Mouse (Mus musculus): ENCODE measurements around the gene Apol7a. TPM values are rescaled to one million over a fixed set of nuclear protein-coding genes. Genes with fewer than 3 reads are reported as not detected.

Gene Apol7a
- polyA plus RNA-seq, 1 experiment from 2014 or later, result not detected

DNA sequence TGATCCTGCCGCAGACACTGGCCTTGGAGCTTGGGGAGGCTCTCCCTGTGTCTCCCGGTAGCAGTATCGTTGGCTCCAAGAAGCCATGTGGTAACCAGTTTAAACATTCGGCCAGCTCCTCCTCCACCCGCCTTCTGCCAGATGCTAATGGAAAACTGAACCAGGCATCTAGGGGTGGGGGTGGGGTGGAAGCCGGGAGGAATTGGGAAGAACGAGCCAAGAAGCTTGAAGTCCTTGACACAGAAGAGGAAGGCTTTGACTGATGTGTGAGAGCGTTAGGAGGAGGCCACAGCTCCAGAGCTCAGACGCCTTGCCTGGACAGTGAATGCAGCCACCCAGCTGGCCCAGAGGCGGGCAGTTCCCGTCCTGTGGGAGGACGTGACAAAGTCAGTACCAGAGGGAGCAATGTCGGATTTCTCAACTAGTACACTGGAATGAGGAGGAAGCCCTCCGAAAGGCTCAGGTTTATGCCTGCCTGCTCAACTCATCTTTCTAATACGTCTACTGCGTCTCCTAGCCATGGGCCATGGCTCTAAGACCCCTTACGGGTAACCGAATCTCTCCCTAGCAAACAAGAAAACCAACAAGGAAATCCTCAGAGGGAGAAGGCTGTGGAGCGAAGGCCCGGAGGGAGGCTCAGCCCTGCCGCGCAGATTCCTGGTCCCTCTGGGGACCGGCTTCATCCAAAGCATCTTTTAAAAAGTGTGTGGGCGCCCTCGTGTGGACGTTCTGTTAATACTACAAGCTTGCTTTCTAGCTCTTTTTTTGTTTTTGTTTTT is 32.0 kb downstream of the Apol7a start:
- Histone ChIP-seq H3K27ac (ENCODE audit: low read depth, low read length) (peak overlapping the region; percentile 47), H3K9me3 (ENCODE audit: control insufficient read depth, low read length) (no peaks in the 10 kb centered on the region), H3K36me3 (ENCODE audit: control insufficient read depth, insufficient read depth, low read length) (no peaks in the 10 kb centered on the region), H3K4me3 (ENCODE audit: low read depth, low read length) (peak overlapping the region; percentile 14; the same call in 1 of the 2 replicates), H3K4me1 (replicated peaks; ENCODE audit: control insufficient read depth, insufficient read depth, low read length) (peaks cover 9% of the 10 kb centered on the region), H3K4me2 (replicated peaks; ENCODE audit: low read depth, low read length) (peak overlapping the region; percentile 34), H3K9ac (ENCODE audit: low read depth, low read length) (peak overlapping the region; percentile 2; the same call in 1 of the 2 replicates), H3K27me3 (ENCODE audit: control insufficient read depth, insufficient read depth, low read length) (no peaks in the 10 kb centered on the region)
- WGBS, result 2% methylated on average over 26 of the region's 26 CpGs
- ATAC-seq (ENCODE audit: low FRiP score) (peak; percentile 57; the same call in 1 of the 2 replicates), DNase-seq (ENCODE audit: low spot score) (peak; percentile 94)

DNA sequence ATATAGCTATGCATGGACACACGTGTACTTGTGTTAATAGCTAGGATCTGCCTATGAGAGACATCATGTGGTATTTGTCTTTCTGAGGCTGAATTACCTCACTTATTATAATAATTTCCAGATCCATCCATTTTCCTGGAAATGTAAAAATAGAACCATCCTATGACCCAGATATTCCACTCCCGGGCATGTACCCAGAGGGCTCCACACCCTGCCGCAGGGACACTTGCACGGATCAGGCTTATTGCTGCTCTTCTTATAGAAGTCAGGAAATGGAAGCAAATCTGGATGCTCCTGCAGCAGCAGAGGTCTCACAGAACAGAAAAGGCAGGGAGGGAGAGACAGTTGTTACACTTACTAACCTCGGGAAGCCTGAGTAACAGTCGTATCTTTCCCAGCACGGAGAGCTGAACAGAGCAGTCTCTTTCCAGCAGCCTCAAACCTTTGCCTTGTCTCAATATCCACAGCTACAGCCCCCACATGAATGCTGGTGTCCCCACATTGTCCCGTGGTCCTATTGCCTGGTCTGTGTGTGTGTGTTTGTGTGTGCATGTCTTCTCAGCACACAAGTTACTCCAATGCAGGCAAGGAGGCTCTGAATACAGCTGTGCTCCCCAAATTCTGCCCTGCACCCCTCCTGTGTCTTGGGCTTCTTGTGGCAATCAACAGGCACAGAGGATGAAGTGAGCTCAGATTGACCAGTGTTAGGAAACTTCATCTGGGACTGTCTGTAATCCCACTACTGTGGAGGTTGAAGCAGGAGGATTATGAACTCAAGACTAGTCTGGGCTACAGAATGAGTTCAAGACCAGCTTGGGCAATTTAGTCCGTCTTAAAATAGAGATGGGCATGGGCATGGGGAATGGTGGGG is 33.0 kb downstream of the Apol7a start:
- WGBS, result 56% methylated on average over 9 of the region's 9 CpGs
- DNase-seq (ENCODE audit: low spot score) (no peak), ATAC-seq (ENCODE audit: low FRiP score) (no peak)
- Histone ChIP-seq H3K9me3 (ENCODE audit: control insufficient read depth, low read length) (no peaks in the 10 kb centered on the region), H3K27me3 (ENCODE audit: control insufficient read depth, insufficient read depth, low read length) (no peaks in the 10 kb centered on the region), H3K4me2 (replicated peaks; ENCODE audit: low read depth, low read length) (no peak overlapping the region), H3K9ac (ENCODE audit: low read depth, low read length) (no peak overlapping the region), H3K4me1 (replicated peaks; ENCODE audit: control insufficient read depth, insufficient read depth, low read length) (peaks cover 9% of the 10 kb centered on the region), H3K27ac (ENCODE audit: low read depth, low read length) (peak overlapping the region; percentile 47; the same call in 1 of the 2 replicates), H3K36me3 (ENCODE audit: control insufficient read depth, insufficient read depth, low read length) (no peaks in the 10 kb centered on the region), H3K4me3 (ENCODE audit: low read depth, low read length) (no peak overlapping the region)

DNA sequence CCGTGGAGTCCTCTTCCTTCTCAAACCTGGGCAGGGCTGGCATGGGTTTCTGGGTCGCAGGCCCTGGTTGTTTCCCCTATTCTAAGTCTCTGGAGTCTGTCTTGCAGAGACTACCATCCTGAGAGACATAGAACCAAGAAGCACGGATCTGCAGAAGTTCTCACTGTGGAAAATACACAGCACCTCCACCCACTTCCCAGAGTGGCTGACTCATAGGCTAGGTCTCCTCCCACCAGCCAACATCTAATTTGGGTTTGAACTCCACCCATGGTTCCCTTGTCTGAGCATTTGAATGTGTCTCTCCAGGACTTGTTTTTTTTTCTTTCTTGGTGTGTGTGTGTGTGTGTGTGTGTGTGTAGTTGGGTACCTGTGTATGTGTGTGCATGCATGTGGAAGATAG is 34.9 kb downstream of the Apol7a start:
- Histone ChIP-seq H3K4me2 (replicated peaks; ENCODE audit: low read depth, low read length) (no peak overlapping the region), H3K36me3 (ENCODE audit: control insufficient read depth, insufficient read depth, low read length) (no peaks in the 10 kb centered on the region), H3K27me3 (ENCODE audit: control insufficient read depth, insufficient read depth, low read length) (no peaks in the 10 kb centered on the region), H3K4me1 (replicated peaks; ENCODE audit: control insufficient read depth, insufficient read depth, low read length) (peaks cover 12% of the 10 kb centered on the region), H3K9ac (ENCODE audit: low read depth, low read length) (no peak overlapping the region), H3K27ac (ENCODE audit: low read depth, low read length) (peak overlapping the region; percentile 82), H3K4me3 (ENCODE audit: low read depth, low read length) (no peak overlapping the region), H3K9me3 (ENCODE audit: control insufficient read depth, low read length) (no peaks in the 10 kb centered on the region)
- DNase-seq (ENCODE audit: low spot score), result no peak
- ATAC-seq (ENCODE audit: low FRiP score), result no peak
- WGBS, result 66% methylated on average over 3 of the region's 3 CpGs

DNA sequence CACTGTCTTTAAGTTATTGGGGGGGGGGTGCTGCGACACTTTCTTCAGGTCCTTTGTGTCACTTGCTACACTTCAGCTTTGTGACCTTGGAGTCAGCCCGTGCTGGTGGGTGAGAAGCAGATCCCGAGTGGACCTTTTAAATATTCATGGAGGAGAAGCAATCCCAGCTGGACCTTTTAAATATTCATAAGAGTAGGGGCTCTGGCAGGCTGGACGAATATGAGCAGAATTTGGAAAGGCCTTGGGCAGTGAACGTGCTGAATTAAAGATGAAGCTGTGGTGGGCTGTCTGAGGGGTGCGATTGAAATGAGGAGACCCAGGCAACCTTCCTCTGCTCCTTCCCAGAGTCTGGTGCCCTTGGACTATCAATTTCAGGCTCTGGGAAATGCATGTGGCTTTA is 35.3 kb downstream of the Apol7a start:
- WGBS, result 25% methylated on average over 6 of the region's 6 CpGs
- peaks cover 12% of the 10 kb centered on the region for H3K4me1 ChIP-seq (replicated peaks; ENCODE audit: control insufficient read depth, insufficient read depth, low read length)
- no peaks in the 10 kb centered on the region for H3K9me3 ChIP-seq (ENCODE audit: control insufficient read depth, low read length)
- H3K4me3 ChIP-seq (ENCODE audit: low read depth, low read length), result no peak overlapping the region
- DNase-seq (ENCODE audit: low spot score) (no peak), ATAC-seq (ENCODE audit: low FRiP score) (no peak; the same call in 1 of the 2 replicates)
- no peaks in the 10 kb centered on the region for H3K27me3 ChIP-seq (ENCODE audit: control insufficient read depth, insufficient read depth, low read length)
- H3K27ac ChIP-seq (ENCODE audit: low read depth, low read length), result peak overlapping the region; percentile 82
- H3K36me3 ChIP-seq (ENCODE audit: control insufficient read depth, insufficient read depth, low read length), result no peaks in the 10 kb centered on the region
- no peak overlapping the region for H3K9ac ChIP-seq (ENCODE audit: low read depth, low read length)
- no peak overlapping the region for H3K4me2 ChIP-seq (replicated peaks; ENCODE audit: low read depth, low read length)

DNA sequence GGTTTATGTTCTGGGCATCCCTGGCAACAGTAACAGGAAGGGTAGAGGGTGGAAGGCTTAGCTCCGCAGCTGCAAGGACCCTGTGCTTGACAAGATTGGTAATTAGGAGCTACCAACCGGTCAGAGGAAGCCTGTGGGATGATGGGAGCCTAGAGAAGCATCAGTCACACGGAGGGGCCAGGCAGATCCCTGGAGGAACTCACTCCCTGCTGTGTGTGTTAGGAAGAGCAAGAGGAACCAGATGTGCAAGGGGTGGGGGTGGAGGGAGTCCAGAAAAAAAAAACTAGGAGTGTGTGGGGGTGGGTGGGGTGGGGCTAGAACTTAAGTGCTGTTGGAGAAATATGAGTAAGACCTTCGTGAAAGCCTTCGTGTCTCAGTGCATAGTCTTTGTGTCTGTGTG is 36.0 kb downstream of the Apol7a start:
- Histone ChIP-seq H3K4me2 (replicated peaks; ENCODE audit: low read depth, low read length) (no peak overlapping the region), H3K27ac (ENCODE audit: low read depth, low read length) (peak overlapping the region; percentile 67), H3K4me1 (replicated peaks; ENCODE audit: control insufficient read depth, insufficient read depth, low read length) (peaks cover 12% of the 10 kb centered on the region), H3K4me3 (ENCODE audit: low read depth, low read length) (no peak overlapping the region), H3K9ac (ENCODE audit: low read depth, low read length) (no peak overlapping the region), H3K27me3 (ENCODE audit: control insufficient read depth, insufficient read depth, low read length) (no peaks in the 10 kb centered on the region), H3K9me3 (ENCODE audit: control insufficient read depth, low read length) (no peaks in the 10 kb centered on the region), H3K36me3 (ENCODE audit: control insufficient read depth, insufficient read depth, low read length) (no peaks in the 10 kb centered on the region)
- no peak for ATAC-seq (ENCODE audit: low FRiP score)
- DNase-seq (ENCODE audit: low spot score), result no peak
- WGBS, result 37% methylated on average over 5 of the region's 5 CpGs

DNA sequence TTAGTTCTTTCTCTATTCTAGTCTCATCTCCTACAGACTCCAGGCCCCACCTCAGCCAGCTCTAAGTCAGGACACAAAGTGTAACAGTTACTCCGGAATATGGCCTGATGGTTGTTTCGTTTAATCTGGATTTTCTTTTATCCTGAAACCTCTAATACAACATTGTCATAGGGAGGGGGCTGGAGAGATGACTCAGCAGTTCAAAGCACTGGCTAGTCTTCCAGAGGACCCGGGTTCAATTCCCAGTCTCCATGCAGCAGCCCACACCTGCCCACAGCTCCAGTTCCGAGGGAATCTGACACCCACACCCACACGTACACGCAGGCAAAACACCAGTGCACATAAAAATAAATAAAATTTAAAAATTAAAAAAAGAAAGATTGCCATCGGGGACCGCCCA is 39.0 kb downstream of the Apol7a start:
- ATAC-seq (ENCODE audit: low FRiP score) (no peak), DNase-seq (ENCODE audit: low spot score) (no peak)
- H3K4me1 ChIP-seq (replicated peaks; ENCODE audit: control insufficient read depth, insufficient read depth, low read length), result peaks cover 23% of the 10 kb centered on the region
- no peak overlapping the region for H3K27ac ChIP-seq (ENCODE audit: low read depth, low read length)
- H3K36me3 ChIP-seq (ENCODE audit: control insufficient read depth, insufficient read depth, low read length), result no peaks in the 10 kb centered on the region
- no peaks in the 10 kb centered on the region for H3K9me3 ChIP-seq (ENCODE audit: control insufficient read depth, low read length)
- no peak overlapping the region for H3K4me2 ChIP-seq (replicated peaks; ENCODE audit: low read depth, low read length)
- WGBS, result 91% methylated on average over 8 of the region's 8 CpGs
- no peak overlapping the region for H3K9ac ChIP-seq (ENCODE audit: low read depth, low read length)
- H3K4me3 ChIP-seq (ENCODE audit: low read depth, low read length), result no peak overlapping the region
- H3K27me3 ChIP-seq (ENCODE audit: control insufficient read depth, insufficient read depth, low read length), result no peaks in the 10 kb centered on the region

DNA sequence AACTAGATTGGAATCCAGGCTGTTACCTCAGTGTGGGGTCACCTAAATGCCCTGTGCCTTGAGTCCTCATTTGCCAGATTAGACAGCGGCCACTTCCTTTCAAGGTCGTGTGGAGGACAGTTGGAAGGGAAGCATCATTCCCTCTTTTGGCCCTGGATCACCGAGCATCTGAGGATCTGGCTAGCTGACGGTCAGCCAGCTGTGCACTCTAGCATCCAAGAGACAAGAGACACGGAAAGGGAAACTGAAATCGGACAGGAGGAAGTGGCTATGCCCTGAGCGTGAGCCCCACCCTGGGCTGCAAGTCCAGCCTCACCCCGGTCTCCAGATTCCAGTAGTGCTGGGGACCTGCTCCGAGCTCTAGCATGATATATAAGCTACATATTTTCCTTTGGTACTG is 39.4 kb downstream of the Apol7a start:
- Histone ChIP-seq H3K9ac (ENCODE audit: low read depth, low read length) (peak overlapping the region; percentile 69), H3K36me3 (ENCODE audit: control insufficient read depth, insufficient read depth, low read length) (no peaks in the 10 kb centered on the region), H3K4me1 (replicated peaks; ENCODE audit: control insufficient read depth, insufficient read depth, low read length) (peaks cover 27% of the 10 kb centered on the region), H3K27ac (ENCODE audit: low read depth, low read length) (peak overlapping the region; percentile 72; the same call in 1 of the 2 replicates), H3K4me3 (ENCODE audit: low read depth, low read length) (no peak overlapping the region), H3K9me3 (ENCODE audit: control insufficient read depth, low read length) (no peaks in the 10 kb centered on the region), H3K27me3 (ENCODE audit: control insufficient read depth, insufficient read depth, low read length) (no peaks in the 10 kb centered on the region), H3K4me2 (replicated peaks; ENCODE audit: low read depth, low read length) (no peak overlapping the region)
- no peak for ATAC-seq (ENCODE audit: low FRiP score)
- 63% methylated on average over 9 of the region's 9 CpGs for WGBS
- DNase-seq (ENCODE audit: low spot score), result no peak

DNA sequence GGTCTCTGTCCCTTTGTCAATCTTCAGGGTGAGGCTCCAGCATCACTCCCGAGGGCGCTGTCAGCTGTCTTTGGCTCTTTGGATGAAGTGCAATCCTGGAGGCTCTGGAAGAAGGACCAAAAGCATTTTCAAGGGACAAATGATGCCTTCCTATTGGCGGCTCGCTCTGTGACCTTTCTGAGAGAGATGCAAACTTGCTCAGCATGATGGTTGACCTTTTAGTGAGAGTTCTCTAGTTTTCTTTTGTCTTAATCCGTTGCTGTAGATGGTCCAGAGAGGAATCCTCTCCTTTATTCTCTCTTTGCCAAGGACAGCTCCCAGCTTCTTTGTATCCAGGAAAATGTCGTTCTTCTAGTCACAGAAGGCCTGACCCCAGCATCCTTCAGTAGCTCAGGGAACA is 39.8 kb downstream of the Apol7a start:
- Histone ChIP-seq H3K36me3 (ENCODE audit: control insufficient read depth, insufficient read depth, low read length) (no peaks in the 10 kb centered on the region), H3K27ac (ENCODE audit: low read depth, low read length) (peak overlapping the region; percentile 72), H3K9me3 (ENCODE audit: control insufficient read depth, low read length) (no peaks in the 10 kb centered on the region), H3K4me2 (replicated peaks; ENCODE audit: low read depth, low read length) (peak overlapping the region; percentile 55), H3K9ac (ENCODE audit: low read depth, low read length) (peak overlapping the region; percentile 69), H3K4me3 (ENCODE audit: low read depth, low read length) (peak overlapping the region; percentile 19; the same call in 1 of the 2 replicates), H3K4me1 (replicated peaks; ENCODE audit: control insufficient read depth, insufficient read depth, low read length) (peaks cover 28% of the 10 kb centered on the region), H3K27me3 (ENCODE audit: control insufficient read depth, insufficient read depth, low read length) (no peaks in the 10 kb centered on the region)
- no peak for DNase-seq (ENCODE audit: low spot score)
- ATAC-seq (ENCODE audit: low FRiP score), result peak; percentile 25
- WGBS, result 13% methylated on average over 6 of the region's 6 CpGs
